Mouse (Mus musculus) right cerebral cortex, postnatal 10 days (tissue): ENCODE results near the gene Gm8994.

Experiments
- DNase-seq, 2 experiments: peaks; one replicate each; pipeline ENCODE4 v3.0.0; 2021; ENCODE audit warnings: low spot score in 2 of 2

Gene Gm8994

GRCm38 (mm10) chr6:136363313-136363712, 36.0 kb downstream of the Gm8994 start:
- peak; percentile 39 to 62 for DNase-seq

- DNase-seq = peak; percentile 41 to 59
These were observed 36.7 kb downstream of the Gm8994 start for GRCm38 (mm10) chr6:136364008-136364407.

GRCm38 (mm10) chr6:136364430-136365098, 37.2 kb downstream of the Gm8994 start:
- peak; percentile 71 to 82 for DNase-seq

GRCm38 (mm10) chr6:136376097-136376496, 48.8 kb downstream of the Gm8994 start:
- no peak for DNase-seq
